Comparison of ENCODE assay signal across 1 mouse cellular context in the genomic region with DNA sequence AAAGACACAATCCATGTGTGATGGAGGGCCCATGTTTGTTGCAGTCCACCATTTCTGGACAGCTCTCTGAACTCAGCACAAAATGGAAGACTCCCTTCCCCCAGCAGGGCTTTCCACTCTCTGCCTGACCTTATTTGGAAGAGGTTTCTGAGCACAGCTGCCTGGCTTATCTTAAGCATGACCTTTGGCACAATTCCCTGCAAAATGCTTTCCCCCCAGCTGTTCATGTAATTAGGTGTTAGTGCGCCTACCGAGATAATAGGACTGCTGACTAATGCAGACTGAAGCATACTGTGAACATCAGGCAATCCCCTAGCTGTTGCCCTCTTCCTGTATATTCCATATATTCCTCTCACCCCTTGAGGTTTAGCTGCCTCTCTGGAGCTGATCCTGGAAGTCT.
TF ChIP-seq lines count a peak whose summit lies in the region.

No protein-coding gene starts in this region.

TF ChIP-seq in MEL, 35 proteins besides CTCF, POLR2A, EP300 and RAD21 (continued from another document):
- TF ChIP-seq BHLHE40 (IDR thresholded peaks at IDR 0.05; ENCODE audit: borderline replicate concordance, low read depth, low read length) (no peak), POLR2AphosphoS5 (IDR thresholded peaks at IDR 0.05; ENCODE audit: borderline replicate concordance, low read depth, low read length) (no peak), ZMIZ1 (IDR thresholded peaks at IDR 0.05; ENCODE audit: low read depth, low read length) (no peak), ETS1 (IDR thresholded peaks at IDR 0.05; ENCODE audit: low read depth, low read length) (peak; percentile 95), NELFE (IDR thresholded peaks at IDR 0.05; ENCODE audit: low read depth, low read length) (no peak), MYB (IDR thresholded peaks at IDR 0.05; ENCODE audit: low read depth, low read length) (no peak), HCFC1 (IDR thresholded peaks at IDR 0.05; ENCODE audit: low read depth, low read length) (no peak), ZKSCAN1 (IDR thresholded peaks at IDR 0.05; ENCODE audit: low read depth, low read length) (no peak), UBTF (IDR thresholded peaks at IDR 0.05; ENCODE audit: borderline replicate concordance, insufficient read depth, low read depth, low read length) (no peak), MAZ (IDR thresholded peaks at IDR 0.05; ENCODE audit: low read depth, low read length) (no peak), MEF2A (IDR thresholded peaks at IDR 0.05; ENCODE audit: extremely low read depth, insufficient replicate concordance, low read depth, low read length, poor library complexity, severe bottlenecking) (no peak), USF2 (IDR thresholded peaks at IDR 0.05; ENCODE audit: borderline replicate concordance in 1 of 2, insufficient read depth in 1 of 2, low read depth in 1 of 2, low read length in 2 of 2) (no peak), USF1 (IDR thresholded peaks at IDR 0.05; ENCODE audit: low read depth, low read length) (no peak), SMC3 (IDR thresholded peaks at IDR 0.05; ENCODE audit: low read depth, low read length) (no peak), MYC (IDR thresholded peaks at IDR 0.05; ENCODE audit: low read depth, low read length) (no peak), ZC3H11A (IDR thresholded peaks at IDR 0.05; ENCODE audit: low read depth, low read length) (no peak), POLR2AphosphoS2 (IDR thresholded peaks at IDR 0.05; ENCODE audit: low read length) (no peak), NRF1 (IDR thresholded peaks at IDR 0.05; ENCODE audit: insufficient read depth, low read depth, low read length, poor library complexity, severe bottlenecking) (no peak), ELF1 (IDR thresholded peaks at IDR 0.05; ENCODE audit: low read depth, low read length) (no peak), GABPA (IDR thresholded peaks at IDR 0.05; ENCODE audit: low read depth, low read length) (no peak), ZNF384 (IDR thresholded peaks at IDR 0.05; ENCODE audit: low read depth, low read length) (no peak), E2F4 (IDR thresholded peaks at IDR 0.05; ENCODE audit: borderline replicate concordance, low read depth, low read length) (no peak), MXI1 (IDR thresholded peaks at IDR 0.05; ENCODE audit: low read depth, low read length) (no peak)
TF ChIP-seq in MEL: peak in this region for 5.
